Mouse (Mus musculus): Measurements from ENCODE around the gene Aldh1l1.

GRCm38 (mm10) chr6:90465028-90465640 is 21.1 kb upstream of the Aldh1l1 start:
- TF ChIP-seq CTCF (IDR thresholded peaks at IDR 0.05; ENCODE audit: borderline replicate concordance, insufficient read depth, low read length) (no peak), POLR2A (IDR thresholded peaks at IDR 0.05; ENCODE audit: low read depth, low read length) (no peak)
